Mouse (Mus musculus) spleen, adult 2 months (tissue): ENCODE measurements at regions not wholly inside any gene's neighbourhood (a gene's known extent, or its start where the extent isn't known, plus 50 kb on each side); places are given as distances from the start of the nearest gene placed in this dataset.

Source experiments
- DNase-seq, 2 experiments: peaks; one replicate each; pipeline versions ENCODE4 v3.0.0 to v3.0.0-alpha.2; 2012 to 2021; ENCODE audit warnings: low spot score in 2 of 2, low read depth in 1 of 2
- H3K27ac ChIP-seq: fragments of 200-500 bp; 2 replicates; pipeline ENCODE4 v1.5.1; 2012; ENCODE audit warnings: low read length, inconsistent platforms; ENCODE audit not compliant: insufficient read depth
- H3K27me3 ChIP-seq: fragments of 200-500 bp; 2 replicates; pipeline ENCODE4 v1.6.1; 2012; ENCODE audit warnings: mild to moderate bottlenecking, moderate library complexity, low read length, inconsistent platforms; ENCODE audit not compliant: control insufficient read depth, insufficient read depth
- H3K36me3 ChIP-seq: fragments of 200-500 bp; 2 replicates; pipeline ENCODE4 v1.6.1; 2012; ENCODE audit warnings: mild to moderate bottlenecking, low read length, inconsistent platforms; ENCODE audit not compliant: control insufficient read depth, insufficient read depth
- H3K4me1 ChIP-seq: fragments of 200-500 bp; 2 replicates; pipeline ENCODE4 v1.6.1; 2011; ENCODE audit warnings: inconsistent platforms; ENCODE audit not compliant: control insufficient read depth, insufficient read depth, insufficient read length
- H3K4me3 ChIP-seq: fragments of 200-500 bp; 2 replicates; pipeline ENCODE4 v1.5.1; 2011; ENCODE audit warnings: mild to moderate bottlenecking, inconsistent platforms; ENCODE audit not compliant: insufficient read depth, insufficient read length; ENCODE audit errors: extremely low read depth
- CTCF ChIP-seq: fragments of 200-500 bp; IDR thresholded peaks from 2 replicates; pipeline ENCODE4 v1.5.1; 2011; ENCODE audit warnings: mild to moderate bottlenecking, inconsistent platforms; ENCODE audit not compliant: insufficient read depth, insufficient read length, insufficient replicate concordance; ENCODE audit errors: extremely low read depth
- POLR2A ChIP-seq: fragments of 200-500 bp; IDR thresholded peaks from 2 replicates; pipeline ENCODE4 v1.6.1; 2011; ENCODE audit warnings: low read depth, low read length, inconsistent platforms
- WGBS: fragments of 180-500 bp; shearing (Covaris S2); methylation state at CpG from one replicate; pipeline ENCODE4 v1.1.7; 2018; 5-methylcytosine and 5-hydroxymethylcytosine counted together

DNA sequence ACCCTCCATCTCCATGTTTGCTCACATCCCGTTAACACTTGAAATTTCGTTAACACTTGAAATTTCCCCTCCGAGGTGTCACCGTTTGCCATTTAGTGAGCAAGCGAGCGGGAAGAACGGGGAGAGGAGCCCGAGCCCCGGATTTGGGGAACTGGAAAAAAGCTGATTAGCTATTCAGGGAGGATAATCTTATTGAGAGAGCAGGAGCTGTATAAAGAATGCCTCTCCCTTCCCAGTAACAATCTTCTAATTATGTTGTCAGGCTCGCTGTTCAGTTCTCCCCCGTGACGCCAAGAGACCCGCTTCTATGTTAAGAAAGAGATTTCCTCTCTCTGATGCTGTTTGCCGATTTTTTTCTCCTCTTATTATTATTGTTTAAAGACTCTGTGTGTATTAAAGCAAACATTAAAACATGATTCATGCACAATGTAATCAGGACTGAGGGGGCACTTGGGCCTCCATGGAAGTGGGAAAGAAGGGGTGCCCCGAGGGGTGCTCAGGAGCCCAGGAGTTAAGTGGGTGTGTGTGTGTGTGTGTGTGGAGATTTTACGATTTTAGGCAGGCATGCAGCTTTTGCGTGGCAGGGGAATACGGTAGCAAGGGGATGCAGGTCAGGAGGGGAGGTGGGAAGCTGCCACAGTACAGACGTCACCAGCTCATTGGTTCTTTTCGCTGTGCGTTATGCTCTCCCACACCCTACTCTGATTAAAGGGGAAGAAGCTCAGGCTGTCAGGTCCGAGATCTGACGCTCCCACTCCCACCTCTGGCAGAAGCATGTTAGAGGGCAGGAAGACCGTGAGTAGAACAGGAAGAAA, 64.2 kb upstream of the A230072I06Rik start:
- Histone ChIP-seq H3K4me1 (no peaks in the 10 kb centered on the region), H3K4me3 (no peak overlapping the region), H3K27me3 (no peaks in the 10 kb centered on the region), H3K36me3 (no peaks in the 10 kb centered on the region), H3K27ac (no peak overlapping the region)
- no peak for DNase-seq
- 52% methylated on average over 24 of the region's 24 CpGs for WGBS
- TF ChIP-seq CTCF, result no peak
- no peak for TF ChIP-seq POLR2A

DNA sequence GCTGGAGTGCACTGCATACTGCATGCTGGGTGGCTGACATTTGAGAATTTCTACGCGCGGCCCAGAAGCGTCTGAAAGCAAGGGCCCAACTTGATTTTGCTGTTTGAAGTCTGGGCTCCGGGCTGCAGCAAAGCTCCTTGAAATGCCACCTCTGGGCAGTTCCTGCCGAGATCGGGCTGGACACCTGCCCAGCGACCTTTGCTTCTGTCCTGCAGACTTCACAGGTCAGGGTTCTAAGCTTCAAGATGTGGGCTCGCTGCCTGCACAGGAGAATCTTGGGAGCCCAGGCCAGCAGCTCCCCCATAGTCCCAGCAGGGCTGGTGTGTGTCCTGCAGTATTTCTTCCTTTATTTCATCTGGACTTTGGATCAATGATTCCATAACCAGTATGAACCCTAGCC, 57.1 kb upstream of the A230072I06Rik start:
- 86% methylated on average over 9 of the region's 9 CpGs for WGBS
- H3K27me3 ChIP-seq, result no peaks in the 10 kb centered on the region
- no peak overlapping the region for H3K27ac ChIP-seq
- H3K36me3 ChIP-seq, result no peaks in the 10 kb centered on the region
- TF ChIP-seq CTCF, result no peak
- no peak for TF ChIP-seq POLR2A
- no peak overlapping the region for H3K4me3 ChIP-seq
- no peak for DNase-seq
- no peaks in the 10 kb centered on the region for H3K4me1 ChIP-seq

DNA sequence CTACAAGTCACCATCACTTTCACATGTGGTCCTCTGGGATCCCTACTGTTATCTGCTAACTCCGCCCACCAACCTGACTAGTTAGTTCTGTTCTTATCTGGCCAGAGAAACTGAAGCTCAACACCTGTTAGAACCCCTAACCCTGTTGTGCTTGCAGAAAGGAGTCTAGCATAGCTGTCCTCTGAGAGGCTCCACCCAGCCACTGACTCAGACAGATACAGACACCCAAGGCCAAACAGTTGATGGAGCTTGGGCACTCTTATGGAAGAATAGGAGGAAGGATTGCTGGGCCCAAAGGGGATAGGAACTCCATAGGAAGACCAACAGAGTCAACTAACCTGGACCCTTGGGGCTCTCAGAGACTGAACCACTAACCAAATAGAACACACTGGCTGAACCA, 55.2 kb upstream of the A230072I06Rik start:
- Histone ChIP-seq H3K27me3 (no peaks in the 10 kb centered on the region), H3K4me3 (no peak overlapping the region), H3K27ac (no peak overlapping the region), H3K4me1 (no peaks in the 10 kb centered on the region), H3K36me3 (no peaks in the 10 kb centered on the region)
- WGBS, result 97% methylated on average over 1 of the region's 1 CpGs
- TF ChIP-seq CTCF (no peak), POLR2A (no peak)
- DNase-seq, result no peak
